Mouse (Mus musculus): ENCODE results near the gene Gm17490. TPM values are rescaled to one million over a fixed set of nuclear protein-coding genes. Genes with fewer than 3 reads are reported as not detected.

The Gm17490 gene
- not detected for polyA plus RNA-seq (2017; shearing (Covaris generic))

DNA sequence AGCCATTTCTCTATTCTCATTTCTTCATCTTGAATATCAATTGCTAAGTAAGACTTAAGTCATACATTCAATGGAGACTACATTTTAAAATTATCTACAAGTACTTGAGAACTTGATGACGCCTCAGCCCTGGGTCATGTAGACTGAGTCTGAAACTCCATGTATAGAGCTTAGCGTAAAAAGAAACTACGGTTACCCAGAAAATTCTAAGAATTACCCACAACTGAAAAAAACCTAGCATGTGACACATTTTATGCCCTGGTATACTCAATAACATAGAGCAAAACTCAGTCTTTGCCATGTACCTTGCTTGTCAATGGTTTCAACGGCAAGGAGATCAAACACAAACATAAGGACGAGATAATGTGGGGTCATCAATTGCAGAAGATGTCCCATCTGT, at the start of gene Gm17490:
Gene Gm17490, minus strand, starts transcription at position 375 of the 400 bp plus-strand sequence.

DNA sequence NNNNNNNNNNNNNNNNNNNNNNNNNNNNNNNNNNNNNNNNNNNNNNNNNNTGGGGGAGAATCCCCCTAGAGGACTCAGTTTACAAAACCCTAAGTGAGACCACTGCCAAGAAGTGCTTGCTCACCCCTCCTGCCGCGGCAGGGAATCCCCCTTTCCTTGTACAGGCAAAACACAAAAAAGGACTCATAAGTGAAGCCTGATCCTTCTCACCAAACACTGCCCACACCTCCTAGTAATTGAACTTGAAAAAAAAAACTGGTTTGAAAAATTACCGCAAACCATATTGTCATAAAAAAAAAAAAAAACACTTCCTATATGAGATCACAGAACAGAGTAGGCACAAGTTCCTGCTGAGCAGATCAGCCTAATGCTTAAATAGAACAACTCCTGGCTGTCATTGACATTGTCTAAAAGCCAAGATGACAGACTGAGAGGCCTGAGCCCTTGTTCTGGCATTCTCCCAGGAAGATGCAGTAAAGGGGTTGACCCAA, 16.4 kb upstream of the Gm17490 start, which contains the start of gene Il2ra:
Gene Il2ra, plus strand, starts transcription at position 357 of the 491 bp plus-strand sequence.

DNA sequence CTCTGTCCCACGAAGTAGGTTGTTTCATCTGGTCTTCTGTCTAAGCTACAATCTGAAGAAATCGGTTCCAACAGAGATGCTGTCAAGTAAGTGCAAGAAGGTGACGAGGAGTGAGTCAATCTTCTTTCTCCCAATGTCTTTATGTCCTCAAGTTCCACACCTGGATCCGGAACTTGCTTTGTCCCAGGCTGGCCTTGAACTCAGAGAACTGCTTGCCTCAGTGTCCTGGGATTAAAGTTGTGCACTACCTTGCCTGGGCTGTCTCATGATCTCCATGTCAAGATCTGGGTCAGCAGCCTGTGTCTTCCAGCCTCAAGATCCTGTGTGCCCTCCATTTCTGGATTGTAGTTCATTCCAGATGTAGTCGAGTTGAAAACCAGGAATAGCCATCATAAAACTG, 22.0 kb downstream of the Gm17490 start, which contains the start of gene Rbm17:
Gene Rbm17, minus strand, starts transcription at position 101 of the 400 bp plus-strand sequence.

Other genes starting within 250 kb of the Gm17490 start
- 16.1 TPM for gene Pfkfb3, start 72.2 kb downstream of the Gm17490 start, polyA plus RNA-seq (2017; shearing (Covaris generic))
- gene Rbm17, start 22.1 kb downstream of the Gm17490 start, polyA plus RNA-seq (2017; shearing (Covaris generic)), result 126 TPM
- gene Il2ra, start 16.5 kb upstream of the Gm17490 start, polyA plus RNA-seq (2017; shearing (Covaris generic)), result 20.6 TPM
- 18.1 TPM for gene Il15ra, start 79.0 kb upstream of the Gm17490 start, polyA plus RNA-seq (2017; shearing (Covaris generic))
- gene Fbh1, start 151.3 kb upstream of the Gm17490 start, polyA plus RNA-seq (2017; shearing (Covaris generic)), result 46.4 TPM
- gene Ankrd16, start 151.6 kb upstream of the Gm17490 start, polyA plus RNA-seq (2017; shearing (Covaris generic)), result 57.7 TPM